8 mouse cellular contexts compared by ENCODE assay signal in genomic region chr5:35510589-35510988, GRCm38 (mm10). TPM values are rescaled to one million over a fixed set of nuclear protein-coding genes. Genes with fewer than 3 reads are reported as not detected.
DNase-seq lines count a peak whose midpoint lies in the region; ATAC-seq lines count a peak whose summit lies in the region.

No protein-coding gene starts in this region.

- H3K4me1 ChIP-seq in midbrain, embryonic 14.5 days (ENCODE audit: control insufficient read depth, insufficient read depth, low read length), result no peaks in the 10 kb centered on the region
- H3K4me1 ChIP-seq in midbrain, embryonic 16.5 days (ENCODE audit: control insufficient read depth, insufficient read depth, low read length), result no peaks in the 10 kb centered on the region

- H3K9me3 ChIP-seq in midbrain, embryonic 14.5 days (ENCODE audit: control insufficient read depth, low read length), result no peaks in the 10 kb centered on the region
- H3K9me3 ChIP-seq in midbrain, embryonic 16.5 days (replicated peaks; ENCODE audit: control insufficient read depth, low read length, poor library complexity, severe bottlenecking), result no peaks in the 10 kb centered on the region

- no peak overlapping the region for H3K27ac ChIP-seq in midbrain, embryonic 14.5 days (replicated peaks; ENCODE audit: low read depth, low read length)
- no peak overlapping the region for H3K27ac ChIP-seq in midbrain, embryonic 16.5 days (ENCODE audit: low read length)

- no peaks in the 10 kb centered on the region for H3K27me3 ChIP-seq in midbrain, embryonic 14.5 days (ENCODE audit: control insufficient read depth, insufficient read depth, low read length)
- H3K27me3 ChIP-seq in midbrain, embryonic 16.5 days (ENCODE audit: control insufficient read depth, insufficient read depth, low read depth, low read length), result no peaks in the 10 kb centered on the region

- 17% methylated on average over 5 of the region's 5 CpGs for WGBS in midbrain, embryonic 14.5 days
- 23% methylated on average over 5 of the region's 5 CpGs for WGBS in midbrain, embryonic 16.5 days

- intact Hi-C loops in heart, postnatal 36 days (cut with DNase I), result loop anchor here (1.0 kb wide), 2 partner anchors 130 to 148 kb away; no protein-coding TSS in a partner anchor

- H3K4me3 ChIP-seq in midbrain, embryonic 14.5 days (replicated peaks; ENCODE audit: low read depth, low read length), result no peak overlapping the region
- H3K4me3 ChIP-seq in midbrain, embryonic 16.5 days (ENCODE audit: low read depth, low read length), result no peak overlapping the region

- no peaks in the 10 kb centered on the region for H3K36me3 ChIP-seq in midbrain, embryonic 14.5 days (ENCODE audit: control insufficient read depth, insufficient read depth, low read length)
- H3K36me3 ChIP-seq in midbrain, embryonic 16.5 days (ENCODE audit: control insufficient read depth, insufficient read depth, low read length), result no peaks in the 10 kb centered on the region

- DNase-seq in midbrain, embryonic 14.5 days, result peak; percentile 90
- peak; percentile 89 for DNase-seq in ZHBTc4 (ENCODE audit: low read depth, low spot score)
- DNase-seq in cerebellum, postnatal 36 days, result peak; percentile 41 to 67
- DNase-seq in heart, postnatal 36 days, result peak; percentile 49 to 57
- peak; percentile 77 to 82 for DNase-seq in layer of hippocampus, postnatal 10 days (ENCODE audit: low spot score in 2 of 2)
- DNase-seq in mesoderm, embryonic 11.5 days (ENCODE audit: low read depth, low spot score), result peak; percentile 82
- peak; percentile 61 for DNase-seq in thymus, postnatal 4 days

- no peak overlapping the region for H3K4me2 ChIP-seq in midbrain, embryonic 14.5 days (ENCODE audit: low read length)
- no peak overlapping the region for H3K4me2 ChIP-seq in midbrain, embryonic 16.5 days (ENCODE audit: low read length)

- H3K9ac ChIP-seq in midbrain, embryonic 14.5 days (replicated peaks; ENCODE audit: low read length), result no peak overlapping the region
- H3K9ac ChIP-seq in midbrain, embryonic 16.5 days (ENCODE audit: low read depth, low read length), result no peak overlapping the region

- no peak for ATAC-seq in midbrain, embryonic 14.5 days (ENCODE audit: low FRiP score, low TSS enrichment)
- no peak for ATAC-seq in midbrain, embryonic 16.5 days

RNA-seq across cellular contexts. Expression of gene Cpz, which starts 14.9 kb away (rescaled TPM):
- 0.79 TPM in 1 of 2 replicates, not detected in the other for polyA plus RNA-seq in midbrain, embryonic 14.5 days (2014; fragmentation: Nextera tagmentation; extraction: Ambion mirVana)
- polyA plus RNA-seq in midbrain, embryonic 16.5 days (2015; fragmentation: Nextera tagmentation; extraction: Ambion mirVana), result 0.75 and 1.5 TPM in 2 replicates
- total RNA-seq in heart, postnatal 36 days (2021), result 1 to 10 TPM in 1 of 2 experiments, under 1 TPM in 1; 0.60 to 1.0 TPM
- 1 to 10 TPM; 1.3 to 1.6 TPM for total RNA-seq in layer of hippocampus, postnatal 10 days (2021)
